Mouse (Mus musculus): ENCODE measurements at regions not wholly inside any gene's neighbourhood (a gene's known extent, or its start where the extent isn't known, plus 50 kb on each side); places are given as distances from the start of the nearest gene placed in this dataset.

- TF ChIP-seq POLR2AphosphoS2 (IDR thresholded peaks at IDR 0.05; ENCODE audit: insufficient read length, low read depth) (no peak), MAX (IDR thresholded peaks at IDR 0.05; ENCODE audit: low read depth) (no peak), POLR2A (IDR thresholded peaks at IDR 0.05; ENCODE audit: insufficient read length, low read depth) (no peak)
These were observed 91.7 kb upstream of the Zbtb20 start for GRCm38 (mm10) chr16:42784031-42784430.

Data from myocyte (in vitro differentiated cells).